ENCODE assay signal across 8 mouse cellular contexts in genomic region chr14:31128101-31128825, GRCm38 (mm10). TPM values are rescaled to one million over a fixed set of nuclear protein-coding genes. Genes with fewer than 3 reads are reported as not detected.
DNase-seq lines count a peak whose midpoint lies in the region; ATAC-seq lines count a peak whose summit lies in the region.

No protein-coding gene starts in this region.

- 3% methylated on average over 23 of the region's 23 CpGs for WGBS in hindbrain, embryonic 11.5 days
- 1% methylated on average over 23 of the region's 23 CpGs for WGBS in limb, embryonic 13.5 days
- WGBS in midbrain, embryonic 12.5 days = 3% methylated on average over 23 of the region's 23 CpGs

- ATAC-seq in hindbrain, embryonic 11.5 days (ENCODE audit: low FRiP score) = no peak
- ATAC-seq in limb, embryonic 13.5 days (ENCODE audit: low FRiP score, low read depth) = peak; percentile 1; the same call in 1 of the 2 replicates
- ATAC-seq in midbrain, embryonic 12.5 days (ENCODE audit: low FRiP score, low read depth) = no peak

- no peaks in the 10 kb centered on the region for H3K9me3 ChIP-seq in erythroblast, embryonic 14.5 days (ENCODE audit: control insufficient read depth, low read length)
- no peaks in the 10 kb centered on the region for H3K9me3 ChIP-seq in hindbrain, embryonic 11.5 days (ENCODE audit: control insufficient read depth, low read length)
- H3K9me3 ChIP-seq in limb, embryonic 13.5 days = no peaks in the 10 kb centered on the region
- no peaks in the 10 kb centered on the region for H3K9me3 ChIP-seq in midbrain, embryonic 12.5 days

- H3K9ac ChIP-seq in hindbrain, embryonic 11.5 days (ENCODE audit: low read depth, low read length) = peak overlapping the region; percentile 79
- peak overlapping the region; percentile 83 for H3K9ac ChIP-seq in limb, embryonic 13.5 days
- H3K9ac ChIP-seq in midbrain, embryonic 12.5 days (replicated peaks) = peak overlapping the region; percentile 78

- H3K27ac ChIP-seq in hindbrain, embryonic 11.5 days (ENCODE audit: low read depth, low read length) = peak overlapping the region; percentile 51
- peak overlapping the region; percentile 84 for H3K27ac ChIP-seq in limb, embryonic 13.5 days
- H3K27ac ChIP-seq in midbrain, embryonic 12.5 days (replicated peaks) = peak overlapping the region; percentile 64

- H3K27me3 ChIP-seq in erythroblast, embryonic 14.5 days (ENCODE audit: control insufficient read depth) = no peaks in the 10 kb centered on the region
- H3K27me3 ChIP-seq in hindbrain, embryonic 11.5 days (ENCODE audit: control insufficient read depth, insufficient read depth, low read length) = no peaks in the 10 kb centered on the region
- no peaks in the 10 kb centered on the region for H3K27me3 ChIP-seq in limb, embryonic 13.5 days
- H3K27me3 ChIP-seq in midbrain, embryonic 12.5 days = no peaks in the 10 kb centered on the region

- H3K36me3 ChIP-seq in erythroblast, embryonic 14.5 days (ENCODE audit: control insufficient read depth) = peaks cover 38% of the 10 kb centered on the region
- no peaks in the 10 kb centered on the region for H3K36me3 ChIP-seq in hindbrain, embryonic 11.5 days (ENCODE audit: control insufficient read depth, insufficient read depth, low read length)
- H3K36me3 ChIP-seq in limb, embryonic 13.5 days = peaks cover 6% of the 10 kb centered on the region
- peaks cover 7% of the 10 kb centered on the region; the same call in 1 of the 2 replicates for H3K36me3 ChIP-seq in midbrain, embryonic 12.5 days

- H3K4me1 ChIP-seq in erythroblast, embryonic 14.5 days (ENCODE audit: control insufficient read depth) = peaks cover 85% of the 10 kb centered on the region
- H3K4me1 ChIP-seq in hindbrain, embryonic 11.5 days (replicated peaks; ENCODE audit: control insufficient read depth, insufficient read depth, low read length) = 0 out of 2 replicates have a peak, but pooled peaks cover 9% of the 10 kb centered on the region
- H3K4me1 ChIP-seq in limb, embryonic 13.5 days = peaks cover 60% of the 10 kb centered on the region
- peaks cover 46% of the 10 kb centered on the region for H3K4me1 ChIP-seq in midbrain, embryonic 12.5 days

- DNase-seq in gastrocnemius, postnatal 25 days = peak; percentile 14
- no peak for DNase-seq in gastrocnemius, postnatal 10 days
- peak; percentile 70 for DNase-seq in ZHBTc4 (ENCODE audit: low read depth, low spot score)
- DNase-seq in hindbrain, embryonic 11.5 days (ENCODE audit: low spot score) = peak; percentile 63
- DNase-seq in thymus, postnatal 0 days (ENCODE audit: low spot score) = peak; percentile 61

- H3K4me2 ChIP-seq in hindbrain, embryonic 11.5 days (replicated peaks; ENCODE audit: low read depth, low read length) = peak overlapping the region; percentile 80
- H3K4me2 ChIP-seq in limb, embryonic 13.5 days (replicated peaks) = peak overlapping the region; percentile 92
- H3K4me2 ChIP-seq in midbrain, embryonic 12.5 days (replicated peaks) = peak overlapping the region; percentile 82

- H3K4me3 ChIP-seq in erythroblast, embryonic 14.5 days (replicated peaks) = peak overlapping the region; percentile 86
- H3K4me3 ChIP-seq in hindbrain, embryonic 11.5 days (ENCODE audit: low read depth, low read length) = peak overlapping the region; percentile 68
- H3K4me3 ChIP-seq in limb, embryonic 13.5 days = peak overlapping the region; percentile 73
- peak overlapping the region; percentile 69 for H3K4me3 ChIP-seq in midbrain, embryonic 12.5 days

RNA-seq across cellular contexts. Expression of gene Smim4, which starts 0.5 kb away (rescaled TPM):
- total RNA-seq in gastrocnemius, postnatal 25 days (2021) = 10 to 100 TPM; 37.6 to 43.8 TPM
- 10 to 100 TPM; 39.5 to 43.0 TPM for total RNA-seq in gastrocnemius, postnatal 10 days (2021)
- polyA plus RNA-seq in erythroblast, embryonic 14.5 days (2012) = 9.0 and 10.3 TPM in 2 replicates
- polyA plus RNA-seq in hindbrain, embryonic 11.5 days (2014; fragmentation: Nextera tagmentation; extraction: Ambion mirVana) = 58.7 and 65.0 TPM in 2 replicates
- 68.5 and 70.1 TPM in 2 replicates for polyA plus RNA-seq in limb, embryonic 13.5 days (2015; fragmentation: Nextera tagmentation; extraction: Ambion mirVana)
- 61.1 and 62.3 TPM in 2 replicates for polyA plus RNA-seq in midbrain, embryonic 12.5 days (2016; fragmentation: Nextera tagmentation; extraction: Ambion mirVana)
- polyA plus RNA-seq in thymus, postnatal 0 days (2015; fragmentation: Nextera tagmentation; extraction: Ambion mirVana) = 244 and 262 TPM in 2 replicates

RNA-seq across cellular contexts. Expression of gene Nt5dc2, which starts 2.6 kb away (rescaled TPM):
- 1 to 10 TPM; 2.6 to 4.1 TPM for total RNA-seq in gastrocnemius, postnatal 25 days (2021)
- 10 to 100 TPM; 14.2 to 14.5 TPM for total RNA-seq in gastrocnemius, postnatal 10 days (2021)
- 16.8 and 31.6 TPM in 2 replicates for polyA plus RNA-seq in erythroblast, embryonic 14.5 days (2012)
- 458 and 483 TPM in 2 replicates for polyA plus RNA-seq in hindbrain, embryonic 11.5 days (2014; fragmentation: Nextera tagmentation; extraction: Ambion mirVana)
- polyA plus RNA-seq in limb, embryonic 13.5 days (2015; fragmentation: Nextera tagmentation; extraction: Ambion mirVana) = 341 and 354 TPM in 2 replicates
- polyA plus RNA-seq in midbrain, embryonic 12.5 days (2016; fragmentation: Nextera tagmentation; extraction: Ambion mirVana) = 446 and 464 TPM in 2 replicates
- polyA plus RNA-seq in thymus, postnatal 0 days (2015; fragmentation: Nextera tagmentation; extraction: Ambion mirVana) = 111 and 116 TPM in 2 replicates

RNA-seq across cellular contexts. Expression of gene Stab1, which starts 40.2 kb away (rescaled TPM):
- 10 to 100 TPM; 15.8 to 26.6 TPM for total RNA-seq in gastrocnemius, postnatal 25 days (2021)
- 10 to 100 TPM; 45.3 to 54.3 TPM for total RNA-seq in gastrocnemius, postnatal 10 days (2021)
- polyA plus RNA-seq in erythroblast, embryonic 14.5 days (2012) = 0.08 and 0.13 TPM in 2 replicates
- polyA plus RNA-seq in hindbrain, embryonic 11.5 days (2014; fragmentation: Nextera tagmentation; extraction: Ambion mirVana) = 23.5 and 25.5 TPM in 2 replicates
- polyA plus RNA-seq in limb, embryonic 13.5 days (2015; fragmentation: Nextera tagmentation; extraction: Ambion mirVana) = 26.2 and 29.4 TPM in 2 replicates
- polyA plus RNA-seq in midbrain, embryonic 12.5 days (2016; fragmentation: Nextera tagmentation; extraction: Ambion mirVana) = 39.7 and 40.3 TPM in 2 replicates
- 8.0 and 8.8 TPM in 2 replicates for polyA plus RNA-seq in thymus, postnatal 0 days (2015; fragmentation: Nextera tagmentation; extraction: Ambion mirVana)
